Mouse (Mus musculus): ENCODE data around the gene Cnga1.

Gene Cnga1

GRCm38 (mm10) chr5:72644175-72644574 is at the start of gene Cnga1:
Gene Cnga1, minus strand, starts transcription at chr5:72644275.
- no peak for DNase-seq

- no peak for DNase-seq
Measured at GRCm38 (mm10) chr5:72690516-72690915, 46.4 kb upstream of the Cnga1 start.

GRCm38 (mm10) chr5:72689556-72689955 is 45.5 kb upstream of the Cnga1 start:
- no peak for DNase-seq

GRCm38 (mm10) chr5:72681451-72681850 is 37.4 kb upstream of the Cnga1 start:
- DNase-seq, result no peak

- no peak for DNase-seq
Measured at GRCm38 (mm10) chr5:72674994-72675542, 31.0 kb upstream of the Cnga1 start.

GRCm38 (mm10) chr5:72671017-72671699 is 27.1 kb upstream of the Cnga1 start:
- DNase-seq, result no peak

GRCm38 (mm10) chr5:72668351-72668750 is 24.3 kb upstream of the Cnga1 start:
- DNase-seq, result no peak

- DNase-seq, result no peak
Measured at GRCm38 (mm10) chr5:72666428-72666827, 22.4 kb upstream of the Cnga1 start.

GRCm38 (mm10) chr5:72665281-72665680 is 21.2 kb upstream of the Cnga1 start:
- DNase-seq, result peak; percentile 11 to 33

GRCm38 (mm10) chr5:72664854-72665253 is 20.8 kb upstream of the Cnga1 start:
- DNase-seq, result no peak

GRCm38 (mm10) chr5:72664126-72664525 is 20.1 kb upstream of the Cnga1 start:
- DNase-seq, result no peak

GRCm38 (mm10) chr5:72661051-72661781 is 17.1 kb upstream of the Cnga1 start:
- DNase-seq, result no peak

- DNase-seq, result no peak
Measured at GRCm38 (mm10) chr5:72658375-72658774, 14.3 kb upstream of the Cnga1 start.

GRCm38 (mm10) chr5:72656270-72656791 is 12.3 kb upstream of the Cnga1 start:
- DNase-seq, result no peak

- no peak for DNase-seq
Measured at GRCm38 (mm10) chr5:72653068-72653674, 9.1 kb upstream of the Cnga1 start.

- no peak for DNase-seq
Measured at GRCm38 (mm10) chr5:72648987-72649735, 5.1 kb upstream of the Cnga1 start.

GRCm38 (mm10) chr5:72647958-72648595 is 4.0 kb upstream of the Cnga1 start:
- DNase-seq, result no peak

GRCm38 (mm10) chr5:72647418-72647907 is 3.4 kb upstream of the Cnga1 start, which contains the start of gene Nipal1:
Gene Nipal1, plus strand, starts transcription at chr5:72647795.
- peak; percentile 77 to 83 for DNase-seq

GRCm38 (mm10) chr5:72646996-72647395 is 2.9 kb upstream of the Cnga1 start:
- DNase-seq, result no peak

GRCm38 (mm10) chr5:72646131-72646530 is 2.1 kb upstream of the Cnga1 start:
- DNase-seq, result peak; percentile 49 to 60

- no peak for DNase-seq
Measured at GRCm38 (mm10) chr5:72643655-72644054, 420 bp downstream of the Cnga1 start.

GRCm38 (mm10) chr5:72640072-72640471 is 4.0 kb downstream of the Cnga1 start:
- DNase-seq, result no peak

Measured in thymus, adult 18-20 months (tissue).